Mouse (Mus musculus) urinary bladder, adult 2 months (tissue): Measurements from ENCODE around the gene Gal3st3. TPM values are rescaled to one million over a fixed set of nuclear protein-coding genes. Genes with fewer than 3 reads are reported as not detected.
A peak's percentile ranks its signal among the peaks of the same experiment; 100 is the strongest.
"Not testable (repeated sequence)": the region's sequence is repeated elsewhere in the genome, so short reads cannot be mapped to it uniquely, and the experiment has no call there.

Source experiments
- DNase-seq: peaks from one replicate; pipeline ENCODE4 v3.0.0; 2022; ENCODE audit warnings: low spot score
- polyA plus RNA-seq: library from polyadenylated mRNA; depleted of rRNA; stranded (reverse); fragments of >200 nt; gene quantifications from 2 replicates; pipeline ENCODE4 v1.2.3, GENCODE M21; 2012; rRNA removed

Gal3st3 gene
- polyA plus RNA-seq, 1 experiment: 0.03 TPM

DNA sequence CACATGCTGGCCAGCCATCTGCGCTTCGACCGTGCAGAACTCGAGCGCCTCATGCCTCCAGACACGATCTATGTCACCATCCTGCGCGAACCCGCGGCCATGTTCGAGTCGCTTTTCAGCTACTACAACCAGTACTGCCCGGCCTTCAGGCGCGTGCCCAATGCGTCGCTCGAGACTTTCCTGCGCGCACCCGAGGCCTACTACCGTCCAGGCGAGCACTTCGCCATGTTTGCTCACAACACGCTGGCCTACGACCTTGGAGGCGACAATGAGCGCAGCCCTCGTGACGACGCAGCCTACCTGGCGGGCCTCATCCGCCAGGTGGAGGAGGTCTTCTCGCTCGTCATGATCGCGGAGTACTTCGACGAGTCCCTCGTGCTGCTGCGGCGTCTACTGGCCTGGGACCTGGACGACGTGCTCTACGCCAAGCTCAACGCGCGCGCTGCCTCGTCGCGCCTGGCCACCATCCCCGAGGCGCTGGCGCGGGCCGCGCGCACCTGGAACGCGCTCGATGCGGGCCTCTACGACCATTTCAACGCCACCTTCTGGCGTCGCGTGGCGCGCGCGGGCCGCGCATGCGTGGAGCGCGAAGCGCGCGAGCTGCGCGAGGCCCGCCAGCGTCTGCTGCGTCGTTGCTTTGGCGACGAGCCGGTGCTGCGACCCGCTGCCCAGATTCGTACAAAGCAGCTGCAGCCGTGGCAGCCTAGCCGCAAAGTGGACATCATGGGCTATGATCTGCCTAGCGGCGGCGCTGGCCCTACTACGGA lies 9.0 kb downstream of the Gal3st3 start:
- no peak for DNase-seq

DNA sequence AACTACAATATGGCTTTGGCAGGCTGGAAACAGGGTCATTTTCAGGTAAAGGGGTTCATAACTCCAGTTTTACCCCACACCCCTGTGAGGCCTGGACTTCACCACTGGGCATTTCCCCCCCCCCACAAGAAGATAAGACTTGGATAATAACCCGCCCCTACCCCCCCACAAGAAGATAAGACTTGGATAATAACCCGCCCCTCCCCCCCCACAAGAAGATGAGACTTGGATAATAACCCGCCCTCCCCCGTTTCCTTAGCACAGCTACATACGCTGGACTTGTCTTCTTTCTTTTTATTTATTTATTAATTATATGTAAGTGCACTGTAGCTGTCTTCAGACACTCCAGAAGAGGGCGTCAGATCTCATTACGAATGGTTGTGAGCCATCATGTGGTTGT lies 10.9 kb downstream of the Gal3st3 start:
- DNase-seq: no peak

DNA sequence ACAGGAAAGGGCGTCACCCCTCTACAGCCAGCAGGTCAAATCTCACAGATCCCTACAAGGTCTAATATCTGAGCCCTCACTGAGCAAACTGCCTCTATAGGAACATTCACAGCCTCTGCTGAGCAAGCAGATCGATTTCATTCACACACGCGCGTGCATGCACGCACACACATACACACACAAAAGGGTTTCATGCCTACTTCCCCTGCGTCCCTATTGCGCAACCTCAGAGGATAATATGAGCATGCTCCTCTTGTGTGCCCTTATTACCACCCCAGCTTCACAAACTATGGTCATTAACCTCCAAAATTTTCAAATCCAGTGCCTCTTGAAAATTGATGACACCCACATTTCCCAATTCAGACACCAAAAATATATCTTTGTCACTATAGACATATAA lies 15.1 kb downstream of the Gal3st3 start:
- no peak for DNase-seq

DNA sequence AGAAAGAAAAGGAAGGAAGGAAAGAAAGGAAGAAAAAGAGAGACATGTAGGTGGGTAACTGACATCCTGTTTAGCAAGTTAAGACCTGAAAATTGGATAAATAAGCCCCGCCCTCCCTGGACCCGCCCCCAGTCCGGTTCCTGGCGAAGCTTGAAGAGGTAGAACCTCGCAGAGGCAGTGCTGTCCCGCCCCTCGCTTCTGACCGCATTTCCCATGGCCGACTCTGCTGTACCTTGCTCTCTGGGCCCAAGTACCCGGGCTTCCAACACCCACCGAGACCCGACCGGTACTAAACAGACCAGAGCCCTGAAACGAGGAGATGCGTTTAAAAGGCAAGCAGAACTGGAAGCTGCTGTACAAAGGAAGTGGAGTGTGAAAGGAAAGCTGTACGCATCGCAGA lies 25.7 kb downstream of the Gal3st3 start:
- DNase-seq: no peak

DNA sequence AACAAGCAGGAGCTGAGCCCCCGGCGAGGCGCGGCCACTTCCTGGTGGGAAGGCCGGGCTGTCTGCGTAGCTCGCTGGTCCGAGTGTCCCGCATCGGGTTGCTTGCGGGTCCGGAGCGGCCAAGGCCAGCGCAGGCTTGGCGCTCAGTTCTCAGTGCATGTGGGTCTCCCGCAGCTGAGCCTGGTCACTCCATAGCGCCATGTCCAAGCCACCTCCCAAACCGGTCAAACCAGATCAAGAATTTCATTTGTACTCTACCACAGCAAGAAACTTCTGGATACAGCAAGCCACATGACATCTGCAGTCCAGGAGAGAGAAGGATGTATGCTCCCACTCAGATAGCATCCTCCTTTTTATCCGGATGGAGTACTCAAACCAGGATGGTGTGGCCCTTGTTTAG lies 29.8 kb downstream of the Gal3st3 start:
- no peak for DNase-seq

DNA sequence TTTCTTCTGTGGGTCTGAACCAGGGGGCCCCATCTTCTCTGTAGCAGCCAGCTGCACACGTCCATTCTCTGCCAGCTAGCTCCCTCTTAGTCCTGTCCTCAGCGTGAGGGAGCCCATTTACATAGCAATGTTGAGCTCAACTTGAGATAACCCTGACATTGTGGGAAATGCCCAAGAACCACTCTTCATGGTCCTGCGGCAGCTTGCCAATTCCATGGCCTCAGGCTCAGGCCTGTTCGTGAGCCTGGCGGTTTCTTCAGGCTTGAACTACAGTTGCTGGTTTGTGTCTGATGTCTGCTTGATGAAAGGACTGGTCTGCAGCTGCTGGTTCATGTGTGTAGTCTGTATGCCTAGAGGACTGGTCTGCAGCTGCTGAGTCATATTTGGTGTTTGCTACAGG lies 36.6 kb downstream of the Gal3st3 start:
- no peak for DNase-seq

DNA sequence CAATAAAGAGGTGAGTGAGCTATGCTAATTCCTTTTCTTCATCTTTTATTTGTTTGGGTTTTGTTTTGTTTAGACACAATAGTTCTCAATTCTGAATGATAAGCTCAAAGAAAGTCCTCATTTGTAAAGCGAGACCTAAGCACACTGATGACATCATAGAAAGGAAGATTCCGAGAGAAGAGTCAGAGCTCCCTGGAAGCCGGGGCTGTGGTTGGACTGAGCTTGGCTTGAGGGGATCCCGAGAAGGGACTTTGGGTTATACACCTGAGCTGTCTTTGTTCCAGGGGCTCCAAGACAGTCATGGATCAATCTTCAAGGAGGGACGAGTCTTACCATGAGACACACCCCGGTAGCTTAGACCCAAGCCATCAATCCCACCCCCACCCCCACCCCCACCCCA lies 37.3 kb downstream of the Gal3st3 start, which contains the start of gene Catsper1:
Catsper1 (plus strand) TSS at position 301 of the 400 bp plus-strand sequence.
- DNase-seq: no peak

DNA sequence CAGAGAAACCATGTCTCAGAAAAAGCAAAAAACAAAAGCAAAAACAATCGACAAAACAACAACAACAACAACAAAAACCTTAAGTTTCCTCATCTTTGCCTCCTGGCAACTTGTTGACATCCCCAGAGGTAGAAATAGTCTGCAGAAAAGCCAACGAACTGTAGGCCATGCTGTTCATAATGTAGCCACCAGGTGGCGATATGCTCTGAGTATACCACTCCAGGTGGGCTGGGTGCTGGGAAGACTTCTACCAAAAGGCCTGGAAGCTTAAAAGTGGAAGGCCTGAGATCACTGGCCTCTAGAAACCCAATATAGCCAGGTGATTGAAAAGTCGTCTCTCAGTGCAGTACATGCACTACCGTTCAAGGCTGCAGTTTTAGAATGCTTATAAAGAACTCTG lies 39.8 kb downstream of the Gal3st3 start:
- DNase-seq: peak; percentile 35

DNA sequence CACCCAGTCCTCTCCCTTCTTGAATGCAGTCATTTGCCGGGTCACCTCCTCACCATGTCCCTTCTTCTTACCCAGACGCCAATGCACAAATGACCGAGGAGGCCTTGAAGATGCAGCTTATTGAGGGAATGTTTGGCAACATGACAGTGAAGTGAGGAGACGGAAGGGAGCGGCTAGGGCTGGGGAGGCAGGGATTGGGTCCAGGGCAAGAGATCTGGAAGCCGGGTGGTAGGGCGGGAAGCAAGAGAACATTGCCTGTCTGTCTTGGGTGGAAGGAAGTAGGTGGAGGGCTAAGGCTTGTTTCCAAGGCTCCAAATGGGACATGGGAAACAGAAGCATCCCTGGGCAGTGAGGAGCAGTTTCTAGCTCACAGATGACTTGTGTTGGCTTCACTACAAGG lies 43.2 kb downstream of the Gal3st3 start:
- DNase-seq: no peak

DNA sequence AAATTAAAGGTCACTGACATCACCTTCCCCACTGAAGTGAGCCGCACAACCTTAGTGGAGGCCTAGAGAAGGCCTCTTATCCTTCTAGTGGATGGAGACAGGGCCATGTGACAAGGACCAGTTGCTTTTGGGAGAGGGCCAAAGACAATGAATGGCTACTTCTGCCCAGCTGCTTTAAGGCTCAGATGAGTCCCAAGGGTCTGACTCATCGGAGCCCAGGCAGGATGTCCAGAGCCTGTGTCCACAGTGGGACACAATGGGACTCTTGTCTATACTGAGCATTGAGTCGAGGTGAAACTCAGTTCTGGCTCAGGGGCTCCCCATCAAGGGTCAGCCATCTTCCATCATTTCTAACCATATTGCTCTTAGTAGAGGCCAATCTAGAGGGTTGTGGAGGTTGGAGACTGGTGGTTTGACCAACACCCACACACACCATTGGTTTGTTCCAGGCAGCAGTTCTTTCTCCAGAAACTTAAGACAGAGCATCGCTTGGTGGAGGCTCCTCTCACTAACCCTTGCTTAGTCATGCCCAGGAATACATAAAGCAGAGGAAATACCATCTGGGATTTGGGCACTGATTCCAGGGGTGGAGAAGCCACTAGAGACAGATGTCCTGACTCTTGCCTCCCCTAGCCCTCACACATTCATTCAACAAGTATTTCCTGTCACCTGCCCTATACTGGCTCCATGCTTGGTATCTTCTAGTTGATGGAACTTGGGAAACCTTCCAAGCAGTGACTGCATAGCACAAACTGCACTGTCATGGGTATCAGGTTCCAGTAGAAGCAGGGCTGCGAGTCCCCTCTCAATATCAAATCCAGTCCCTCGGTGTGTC lies 47.4 kb downstream of the Gal3st3 start:
- DNase-seq: no peak

DNA sequence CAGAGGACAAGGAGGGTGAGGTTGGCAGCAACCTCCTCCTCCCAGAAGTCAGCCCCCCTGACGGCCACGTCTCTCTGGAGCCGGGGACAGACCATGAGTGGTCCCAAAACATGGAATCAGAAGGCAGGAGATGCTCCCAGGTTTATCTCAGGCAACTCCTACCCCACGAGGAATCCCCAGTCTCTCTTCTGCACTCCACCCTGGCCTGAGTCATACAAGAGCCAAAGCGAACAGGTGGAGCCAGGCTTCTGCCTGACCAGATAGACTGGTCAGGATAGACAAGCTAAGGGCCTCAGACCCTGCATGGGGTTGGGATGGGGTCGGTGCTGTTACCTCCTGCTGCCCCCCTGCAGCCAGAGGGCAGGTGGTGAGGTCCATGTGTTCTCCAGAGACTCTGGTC lies 49.9 kb downstream of the Gal3st3 start:
- DNase-seq: no peak

DNA sequence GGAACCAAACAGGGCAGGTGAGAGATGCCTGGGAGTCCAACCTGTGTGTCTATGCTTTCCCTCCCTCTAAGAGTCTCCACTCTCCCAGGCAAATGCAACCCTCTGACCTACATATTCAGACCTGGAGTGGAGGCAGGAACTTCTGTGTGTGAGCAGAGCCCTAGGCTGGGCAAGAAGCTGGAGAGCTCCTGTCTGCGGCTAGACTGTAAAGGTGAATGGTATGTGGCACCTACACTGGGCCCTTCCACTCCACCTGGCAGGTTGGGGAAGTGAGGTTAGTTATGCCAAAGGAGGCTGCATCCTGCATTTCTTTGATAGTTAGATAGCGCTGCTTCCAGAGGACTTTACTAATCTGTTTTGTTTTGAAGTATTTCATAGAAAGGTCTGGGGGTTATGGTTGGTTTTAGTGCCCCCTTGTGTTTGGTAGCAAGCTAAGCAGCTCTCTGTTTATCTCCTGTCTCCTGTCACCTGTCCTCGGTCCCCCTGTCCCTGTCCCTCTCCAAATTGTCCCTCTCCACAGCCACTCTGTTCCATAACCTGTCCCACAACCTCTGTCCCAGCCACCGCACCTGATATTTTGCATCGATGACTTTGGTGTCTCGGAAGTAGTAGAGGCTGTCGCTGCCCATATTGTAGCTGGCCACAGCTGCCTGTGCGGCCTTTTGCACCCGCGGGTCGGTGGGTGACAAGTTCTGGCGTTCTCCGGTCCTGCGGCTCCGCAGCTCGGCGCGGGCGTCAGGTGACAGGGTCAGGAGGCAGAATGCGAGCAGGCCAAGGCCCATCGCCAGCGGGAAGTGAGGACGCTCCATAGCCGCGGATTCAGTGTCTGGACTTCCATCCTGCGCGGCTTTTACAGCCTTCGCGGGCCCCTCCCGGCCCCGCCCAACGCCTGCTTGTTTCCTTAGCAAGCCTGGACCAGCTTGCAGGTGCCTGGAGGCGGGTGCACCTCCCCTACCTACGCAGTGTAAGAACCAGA lies 50.7 kb downstream of the Gal3st3 start:
- DNase-seq: peak; percentile 33

DNA sequence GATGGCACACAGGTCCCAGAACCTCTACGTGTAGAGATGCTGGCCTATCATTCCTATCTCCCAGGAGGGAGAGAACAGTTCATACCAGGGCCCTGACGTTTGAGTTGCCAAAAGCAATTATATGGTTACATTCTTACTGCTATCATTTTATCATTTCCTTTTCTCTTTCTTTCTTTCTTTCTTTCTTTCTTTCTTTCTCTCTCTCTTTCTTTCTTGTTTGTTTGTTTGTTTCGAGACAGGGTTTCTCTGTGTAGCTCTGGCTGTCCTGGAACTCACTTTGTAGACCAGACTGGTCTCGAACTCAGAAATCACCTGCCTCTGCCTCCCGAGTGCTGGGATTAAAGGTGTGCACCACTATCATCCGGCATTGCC lies 51.4 kb downstream of the Gal3st3 start, which contains the start of gene Cst6:
Cst6 (minus strand) TSS at position 73 of the 372 bp plus-strand sequence.
- not testable (repeated sequence) for DNase-seq

DNA sequence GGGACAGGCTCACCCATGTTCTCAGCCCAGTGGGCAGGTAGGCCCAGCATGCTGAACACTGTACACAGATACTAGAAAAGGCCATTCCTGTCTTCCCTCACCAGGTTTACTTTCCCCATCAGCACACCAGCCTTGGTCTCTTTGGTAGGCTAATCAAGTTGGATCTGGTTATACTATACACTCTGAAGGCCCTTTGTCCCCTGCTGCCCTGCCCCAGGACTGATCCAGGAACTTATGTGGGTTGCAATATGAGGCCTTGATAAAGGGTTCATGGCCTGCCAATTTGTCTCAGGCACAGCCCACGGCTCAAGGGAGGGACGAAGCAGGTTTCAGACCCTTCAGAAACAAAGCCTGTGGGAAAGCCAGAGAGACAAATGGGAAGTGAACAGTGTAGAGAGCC lies 55.5 kb downstream of the Gal3st3 start:
- DNase-seq: no peak

DNA sequence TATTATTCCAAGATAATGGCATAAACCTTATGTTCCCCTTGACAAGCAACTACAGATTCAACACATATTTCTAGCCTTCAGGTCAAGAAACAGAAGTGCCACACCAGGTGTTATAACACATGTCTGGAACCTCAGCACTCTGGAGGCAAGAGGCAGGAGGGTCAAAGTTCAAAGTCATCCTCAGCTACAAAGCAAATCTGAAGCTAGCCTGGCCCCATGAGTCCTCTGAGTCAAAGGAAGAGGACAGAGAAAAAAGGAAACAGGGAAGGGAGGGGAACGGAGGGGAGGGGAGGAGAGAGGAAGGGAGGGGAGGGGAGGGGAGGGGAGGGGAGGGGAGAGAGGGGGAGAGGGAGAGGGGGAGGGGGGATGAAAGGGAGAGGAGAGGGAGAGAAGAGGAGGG lies 57.9 kb downstream of the Gal3st3 start:
- DNase-seq: no peak

Other genes with a start within 250 kb of the Gal3st3 start
- gene Rin1, start 247.8 kb upstream of the Gal3st3 start, polyA plus RNA-seq: 18.4 and 24.8 TPM in 2 replicates
- 77.2 and 103 TPM in 2 replicates for gene Cd248, start 230.3 kb upstream of the Gal3st3 start, polyA plus RNA-seq
- gene Tmem151a, start 212.8 kb upstream of the Gal3st3 start, polyA plus RNA-seq: 2.8 and 3.9 TPM in 2 replicates
- gene Yif1a, start 209.8 kb upstream of the Gal3st3 start, polyA plus RNA-seq: 122 and 131 TPM in 2 replicates
- gene Cnih2, start 199.8 kb upstream of the Gal3st3 start, polyA plus RNA-seq: 1.5 TPM in 2 replicates
- gene Rab1b, start 191.3 kb upstream of the Gal3st3 start, polyA plus RNA-seq: 148 and 154 TPM in 2 replicates
- 28.0 and 30.5 TPM in 2 replicates for gene Klc2, start 179.8 kb upstream of the Gal3st3 start, polyA plus RNA-seq
- 16.3 and 22.6 TPM in 2 replicates for gene Pacs1, start 25.2 kb upstream of the Gal3st3 start, polyA plus RNA-seq
- gene Sf3b2, start 2.9 kb upstream of the Gal3st3 start, polyA plus RNA-seq: 97.3 and 108 TPM in 2 replicates
- not detected in 2 replicates for gene Catsper1, start 37.4 kb downstream of the Gal3st3 start, polyA plus RNA-seq
- 3.6 and 4.4 TPM in 2 replicates for gene Cst6, start 51.2 kb downstream of the Gal3st3 start, polyA plus RNA-seq
- 24.4 and 26.8 TPM in 2 replicates for gene Eif1ad, start 68.4 kb downstream of the Gal3st3 start, polyA plus RNA-seq
- 125 and 147 TPM in 2 replicates for gene Banf1, start 68.8 kb downstream of the Gal3st3 start, polyA plus RNA-seq
- gene Sart1, start 90.4 kb downstream of the Gal3st3 start, polyA plus RNA-seq: 36.7 and 51.4 TPM in 2 replicates
- gene Tsga10ip, start 104.2 kb downstream of the Gal3st3 start, polyA plus RNA-seq: not detected in 2 replicates
- gene Drap1, start 126.6 kb downstream of the Gal3st3 start, polyA plus RNA-seq: 228 and 236 TPM in 2 replicates
- 65.3 and 68.9 TPM in 2 replicates for gene AI837181, start 126.8 kb downstream of the Gal3st3 start, polyA plus RNA-seq
- 0.07 TPM in 1 of 2 replicates, not detected in the other for gene Fosl1, start 149.2 kb downstream of the Gal3st3 start, polyA plus RNA-seq
- 11.3 and 15.1 TPM in 2 replicates for gene Ccdc85b, start 159.6 kb downstream of the Gal3st3 start, polyA plus RNA-seq
- gene Fibp, start 162.3 kb downstream of the Gal3st3 start, polyA plus RNA-seq: 95.7 and 122 TPM in 2 replicates
- 2.6 and 4.0 TPM in 2 replicates for gene Ctsw, start 170.2 kb downstream of the Gal3st3 start, polyA plus RNA-seq
- gene Efemp2, start 175.6 kb downstream of the Gal3st3 start, polyA plus RNA-seq: 77.3 and 86.8 TPM in 2 replicates
- gene Mus81, start 190.1 kb downstream of the Gal3st3 start, polyA plus RNA-seq: 23.3 and 32.8 TPM in 2 replicates
- gene Cfl1, start 192.1 kb downstream of the Gal3st3 start, polyA plus RNA-seq: 669 and 714 TPM in 2 replicates
- 1.5 and 2.2 TPM in 2 replicates for gene 1700020D05Rik, start 205.5 kb downstream of the Gal3st3 start, polyA plus RNA-seq
- 33.0 and 37.7 TPM in 2 replicates for gene Snx32, start 212.2 kb downstream of the Gal3st3 start, polyA plus RNA-seq